Mouse (Mus musculus) lung, postnatal 0 days (tissue): ENCODE data around the gene Adamts13. TPM values are rescaled to one million over a fixed set of nuclear protein-coding genes. Genes with fewer than 3 reads are reported as not detected.

Experiments used
- ATAC-seq: fragments of 200-750 bp; cut with Nextera tagmentation; 2 replicates; pipeline ENCODE4 v1.8.0; 2017; ENCODE audit warnings: moderate library complexity
- DNase-seq: peaks from one replicate; pipeline ENCODE4 v3.0.0-alpha.2; 2016; ENCODE audit warnings: low spot score
- H3K27ac ChIP-seq: fragments of 300-500 bp; sonication (generic); 2 replicates; pipeline ENCODE4 v1.5.1; 2014; ENCODE audit warnings: antibody characterized with exemption, mild to moderate bottlenecking, low read length, mixed read lengths
- H3K27me3 ChIP-seq: fragments of 300-500 bp; sonication (generic); replicated peaks from 2 replicates; pipeline ENCODE4 v1.6.1; 2014; ENCODE audit warnings: low read length, mixed read lengths; ENCODE audit not compliant: insufficient read depth
- H3K36me3 ChIP-seq: fragments of 300-500 bp; sonication (generic); 2 replicates; pipeline ENCODE4 v1.6.1; 2014; ENCODE audit warnings: low read length, mixed read lengths; ENCODE audit not compliant: insufficient read depth
- H3K4me1 ChIP-seq: fragments of 300-500 bp; sonication (generic); 2 replicates; pipeline ENCODE4 v1.6.1; 2014; ENCODE audit warnings: antibody characterized with exemption, low read depth, low read length, mixed read lengths; ENCODE audit not compliant: insufficient read depth
- H3K4me2 ChIP-seq: fragments of 300-500 bp; sonication (generic); replicated peaks from 2 replicates; pipeline ENCODE4 v1.6.1; 2014; ENCODE audit warnings: low read depth, mild to moderate bottlenecking, low read length, moderate library complexity, mixed read lengths
- H3K4me3 ChIP-seq: fragments of 300-500 bp; sonication (generic); 2 replicates; pipeline ENCODE4 v1.5.1; 2014; ENCODE audit warnings: low read depth, low read length
- H3K9ac ChIP-seq: fragments of 300-500 bp; sonication (generic); replicated peaks from 2 replicates; pipeline ENCODE4 v1.6.1; 2014; ENCODE audit warnings: low read depth, mild to moderate bottlenecking
- H3K9me3 ChIP-seq: fragments of 300-500 bp; sonication (generic); 2 replicates; pipeline ENCODE4 v1.6.1; 2016; ENCODE audit warnings: low read length, mixed read lengths
- CTCF ChIP-seq: IDR thresholded peaks from 2 replicates; pipeline ENCODE4 v1.5.1; 2016; ENCODE audit warnings: antibody characterized with exemption, mild to moderate bottlenecking
- EP300 ChIP-seq: IDR thresholded peaks from 2 replicates; pipeline ENCODE4 v1.6.1; 2016; ENCODE audit warnings: antibody characterized with exemption, mild to moderate bottlenecking, control low read depth
- WGBS: fragments of 180-500 bp; shearing (Covaris S2); extraction: QIAGEN DNeasy Blood & Tissue Kit; methylation state at CpG from one replicate; pipeline ENCODE4 v1.1.7; 2014; 5-methylcytosine and 5-hydroxymethylcytosine counted together
- polyA plus RNA-seq: library from polyadenylated mRNA; unstranded; fragments of >200 nt; fragmentation: Nextera tagmentation; extraction: Ambion mirVana; gene quantifications from 2 replicates; pipeline ENCODE4 v1.2.1, GENCODE M21; 2015

The Adamts13 gene
- polyA plus RNA-seq, 1 experiment from 2014 or later, result 0.26 TPM

DNA sequence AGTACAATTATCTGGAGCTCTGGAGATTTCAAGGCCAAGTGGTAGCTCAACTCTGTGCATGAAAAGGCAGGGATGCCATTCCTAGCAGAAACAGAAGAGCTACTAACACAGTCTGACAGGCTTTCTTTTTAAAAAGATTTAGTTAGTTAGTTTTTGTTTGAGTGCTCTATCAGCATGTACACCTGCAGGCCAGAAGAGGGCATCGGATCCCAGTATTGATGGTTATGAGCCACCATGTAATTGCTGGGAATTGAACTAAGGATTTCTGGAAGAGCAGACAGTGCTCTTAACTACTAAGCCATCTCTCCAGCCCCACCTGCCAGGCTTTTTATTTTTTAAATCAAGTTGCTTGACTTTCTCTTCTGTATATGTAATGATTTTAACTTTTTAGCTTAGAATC, 24.3 kb downstream of the Adamts13 start:
- ATAC-seq (no peak), DNase-seq (no peak)
- Histone ChIP-seq H3K9ac (no peak overlapping the region), H3K4me3 (no peak overlapping the region), H3K9me3 (no peaks in the 10 kb centered on the region), H3K27ac (no peak overlapping the region), H3K27me3 (no peaks in the 10 kb centered on the region), H3K4me2 (no peak overlapping the region), H3K36me3 (no peaks in the 10 kb centered on the region), H3K4me1 (no peaks in the 10 kb centered on the region)
- 81% methylated on average over 1 of the region's 1 CpGs for WGBS
- TF ChIP-seq CTCF (peak; percentile 34), EP300 (no peak)

DNA sequence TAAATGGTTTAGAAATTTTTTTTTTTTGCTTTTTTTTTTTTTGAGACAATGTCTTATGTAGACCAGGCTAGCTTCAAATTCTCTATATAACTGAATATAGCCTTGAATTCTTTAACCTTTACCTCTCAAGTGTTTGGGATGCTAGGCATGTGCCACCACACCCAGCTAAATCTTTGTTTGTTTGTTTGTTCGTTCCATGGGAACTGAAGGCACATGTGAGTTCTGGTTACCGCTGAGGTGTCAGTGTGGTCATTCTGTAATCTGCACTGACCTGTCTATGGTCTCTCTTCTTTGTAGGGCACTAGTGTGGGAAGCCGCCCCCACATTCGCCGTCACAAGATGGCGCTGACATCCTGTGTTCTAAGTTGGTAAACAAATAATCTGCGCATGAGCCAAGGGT, 24.8 kb downstream of the Adamts13 start:
- ATAC-seq (no peak), DNase-seq (no peak)
- no peak overlapping the region for H3K27ac ChIP-seq
- no peaks in the 10 kb centered on the region for H3K27me3 ChIP-seq
- H3K36me3 ChIP-seq, result no peaks in the 10 kb centered on the region
- H3K4me3 ChIP-seq, result no peak overlapping the region
- H3K9me3 ChIP-seq, result no peaks in the 10 kb centered on the region
- 81% methylated on average over 6 of the region's 7 CpGs for WGBS
- TF ChIP-seq EP300 (no peak), CTCF (no peak)
- H3K4me2 ChIP-seq, result no peak overlapping the region
- no peaks in the 10 kb centered on the region for H3K4me1 ChIP-seq
- H3K9ac ChIP-seq, result no peak overlapping the region

DNA sequence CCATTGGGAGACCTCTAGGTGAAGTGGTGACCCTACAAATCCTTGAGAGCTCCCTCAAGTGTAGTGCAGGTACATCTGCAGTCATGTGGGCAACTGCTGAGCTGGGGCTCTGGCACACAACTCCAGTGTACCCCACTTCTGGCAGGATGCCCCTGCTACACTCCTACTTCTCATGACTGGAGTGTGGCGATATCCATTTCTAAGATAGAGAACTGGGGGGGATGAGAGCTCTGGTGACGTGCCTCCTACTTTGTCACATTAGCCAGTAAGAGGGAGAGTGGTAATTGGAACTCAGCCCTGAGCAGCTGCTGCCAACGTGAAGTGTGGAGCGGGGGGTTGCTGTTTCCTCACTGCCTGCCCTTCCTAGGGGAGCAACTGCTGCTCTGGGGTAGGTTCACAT, 33.0 kb downstream of the Adamts13 start:
- no peak overlapping the region for H3K4me2 ChIP-seq
- no peaks in the 10 kb centered on the region for H3K36me3 ChIP-seq
- ATAC-seq (no peak), DNase-seq (no peak)
- H3K27me3 ChIP-seq, result no peaks in the 10 kb centered on the region
- TF ChIP-seq CTCF (no peak), EP300 (no peak)
- H3K9ac ChIP-seq, result no peak overlapping the region
- no peak overlapping the region for H3K27ac ChIP-seq
- no peak overlapping the region for H3K4me3 ChIP-seq
- H3K9me3 ChIP-seq, result no peaks in the 10 kb centered on the region
- peaks cover 8% of the 10 kb centered on the region for H3K4me1 ChIP-seq
- 50% methylated on average over 4 of the region's 4 CpGs for WGBS

DNA sequence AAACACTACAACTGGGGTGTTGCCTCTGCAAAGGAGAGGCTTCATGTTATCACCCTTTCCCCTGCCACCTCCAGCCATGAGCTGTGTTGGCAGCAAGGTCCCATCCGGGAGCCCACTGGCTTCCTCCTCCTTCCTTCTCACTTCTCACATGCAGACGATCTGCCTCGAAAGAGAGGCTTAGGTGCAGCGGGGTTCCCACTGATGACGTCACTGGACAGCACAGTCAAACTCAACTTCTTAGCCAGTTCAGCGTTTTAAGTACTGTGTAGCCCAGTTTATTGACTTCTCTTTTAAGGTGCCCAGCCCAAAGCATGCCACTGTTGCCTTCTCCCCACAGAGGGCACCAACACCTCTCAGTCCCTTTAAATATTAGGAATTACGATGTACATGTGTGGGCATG, 34.5 kb downstream of the Adamts13 start:
- Histone ChIP-seq H3K27me3 (no peaks in the 10 kb centered on the region), H3K4me2 (no peak overlapping the region), H3K4me1 (peaks cover 8% of the 10 kb centered on the region), H3K9ac (no peak overlapping the region), H3K36me3 (no peaks in the 10 kb centered on the region), H3K9me3 (no peaks in the 10 kb centered on the region), H3K4me3 (no peak overlapping the region), H3K27ac (no peak overlapping the region)
- ATAC-seq (no peak), DNase-seq (no peak)
- WGBS, result 59% methylated on average over 7 of the region's 7 CpGs
- TF ChIP-seq CTCF (no peak), EP300 (no peak)

DNA sequence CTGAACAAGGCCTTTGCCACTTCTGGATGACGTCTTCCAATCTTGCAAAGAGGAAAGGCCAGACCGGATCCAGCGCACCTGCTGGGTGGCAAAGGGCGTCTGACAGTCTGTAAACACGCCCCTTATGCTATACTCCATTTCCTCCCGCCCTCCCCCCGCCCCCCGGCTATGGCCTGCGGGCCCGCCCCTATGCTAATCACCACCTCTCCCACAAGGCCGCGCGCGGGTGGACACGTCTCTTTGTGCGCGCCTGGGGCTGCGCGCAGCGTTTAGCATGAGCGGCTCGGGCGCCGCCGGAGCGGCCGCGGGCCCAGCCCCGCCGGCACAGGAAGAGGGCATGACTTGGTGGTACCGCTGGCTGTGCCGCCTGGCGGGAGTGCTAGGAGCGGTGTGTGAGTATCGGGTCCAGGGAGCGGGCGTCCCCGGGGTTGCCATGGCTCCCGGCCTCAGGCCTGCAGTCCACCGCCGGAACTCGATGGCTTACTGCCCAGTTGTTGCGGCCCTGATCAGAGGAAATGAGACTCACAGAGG, 36.6 kb downstream of the Adamts13 start, which contains the start of gene Cacfd1:
Gene Cacfd1 (plus strand): TSS at position 213 of the 531 bp plus-strand sequence.
- H3K9me3 ChIP-seq, result no peaks in the 10 kb centered on the region
- H3K4me2 ChIP-seq, result peak within 1 kb of the TSS; percentile 72
- peaks cover 8% of the 10 kb centered on the region; the same call in 1 of the 2 replicates for H3K36me3 ChIP-seq
- peak within 1 kb of the TSS; percentile 73 for H3K4me3 ChIP-seq
- TF ChIP-seq EP300, result no peak; the same call in 1 of the 2 replicates
- TF ChIP-seq CTCF, result no peak
- H3K9ac ChIP-seq, result peak within 1 kb of the TSS; percentile 91
- ATAC-seq (peak; percentile 98), DNase-seq (peak; percentile 97)
- H3K27ac ChIP-seq, result peak within 1 kb of the TSS; percentile 91
- under 1% methylated on average over 34 of the region's 43 CpGs for WGBS
- H3K4me1 ChIP-seq, result peaks cover 8% of the 10 kb centered on the region
- H3K27me3 ChIP-seq, result no peaks in the 10 kb centered on the region

DNA sequence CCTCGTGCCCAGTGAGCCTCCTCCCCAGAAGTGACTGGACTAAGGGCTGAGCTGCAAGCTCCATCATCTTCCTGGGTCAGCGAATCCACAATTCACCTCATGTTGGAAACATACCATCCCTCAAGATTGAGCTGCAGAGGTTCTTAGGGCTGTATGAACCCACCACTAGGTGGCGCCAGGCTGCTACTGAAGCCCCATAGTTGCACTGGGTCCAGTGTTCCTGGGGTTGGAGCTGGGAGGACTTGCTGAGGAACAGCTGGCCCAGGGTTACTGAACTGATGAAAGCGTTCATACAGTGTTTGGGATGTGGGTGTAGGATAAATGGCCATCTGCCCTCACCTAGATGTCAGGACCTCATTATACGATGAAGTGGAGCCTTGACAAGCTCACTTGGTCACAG, 44.6 kb downstream of the Adamts13 start:
- ATAC-seq (peak; percentile 74), DNase-seq (peak; percentile 82)
- Histone ChIP-seq H3K4me3 (no peak overlapping the region), H3K27ac (no peak overlapping the region), H3K4me1 (no peaks in the 10 kb centered on the region), H3K9ac (no peak overlapping the region), H3K27me3 (no peaks in the 10 kb centered on the region), H3K36me3 (peaks cover 33% of the 10 kb centered on the region), H3K9me3 (no peaks in the 10 kb centered on the region), H3K4me2 (no peak overlapping the region)
- TF ChIP-seq CTCF (peak; percentile 98), EP300 (no peak)
- 50% methylated on average over 5 of the region's 5 CpGs for WGBS

DNA sequence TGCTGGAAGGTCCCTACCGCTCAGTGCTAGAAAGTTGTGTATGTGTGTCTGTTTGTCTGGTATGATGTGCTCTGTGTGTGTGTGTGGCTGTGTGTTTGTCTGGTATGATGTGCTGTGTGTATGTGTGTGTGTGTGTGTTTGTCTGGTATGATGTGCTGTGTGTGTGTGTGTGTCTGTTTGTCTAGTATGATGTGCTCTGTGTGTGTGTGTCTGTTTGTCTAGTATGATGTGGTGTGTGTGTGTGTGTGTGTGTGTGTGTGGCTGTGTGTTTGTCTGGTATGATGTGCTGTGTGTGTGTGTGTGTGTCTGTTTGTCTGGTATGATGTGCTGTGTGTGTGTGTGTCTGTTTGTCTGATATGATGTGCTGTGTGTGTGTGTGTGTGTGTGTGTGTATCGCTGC, 46.3 kb downstream of the Adamts13 start:
- Histone ChIP-seq H3K4me1 (no peaks in the 10 kb centered on the region), H3K27ac (no peak overlapping the region), H3K9me3 (no peaks in the 10 kb centered on the region), H3K4me2 (no peak overlapping the region), H3K4me3 (no peak overlapping the region), H3K9ac (no peak overlapping the region), H3K27me3 (no peaks in the 10 kb centered on the region), H3K36me3 (peaks cover 27% of the 10 kb centered on the region)
- ATAC-seq, result no peak
- 85% methylated on average over 2 of the region's 2 CpGs for WGBS
- no peak for TF ChIP-seq CTCF
- TF ChIP-seq EP300, result no peak
- no peak for DNase-seq
